Mouse (Mus musculus) heart, postnatal 0 days (tissue): Measurements from ENCODE around the gene Rps4x. TPM values are rescaled to one million over a fixed set of nuclear protein-coding genes. Genes with fewer than 3 reads are reported as not detected.

Experiments used
- ATAC-seq: fragments of 200-750 bp; cut with Nextera tagmentation; 2 replicates; pipeline ENCODE4 v1.8.0; 2017; ENCODE audit warnings: low read depth, moderate number of reproducible peaks, moderate library complexity; ENCODE audit not compliant: insufficient read depth
- DNase-seq: peaks from one replicate; pipeline ENCODE4 v3.0.0-alpha.2; 2016; ENCODE audit warnings: low spot score
- H3K27ac ChIP-seq: fragments of 300-500 bp; sonication (generic); 2 replicates; pipeline ENCODE4 v1.5.1; 2014; ENCODE audit warnings: low read depth, mild to moderate bottlenecking
- H3K27me3 ChIP-seq: fragments of 300-500 bp; sonication (generic); 2 replicates; pipeline ENCODE4 v1.6.1; 2014; ENCODE audit warnings: low read length, mixed read lengths; ENCODE audit not compliant: control insufficient read depth, insufficient read depth
- H3K36me3 ChIP-seq: fragments of 300-500 bp; sonication (generic); replicated peaks from 2 replicates; pipeline ENCODE4 v1.6.1; 2014; ENCODE audit warnings: low read length, mixed read lengths; ENCODE audit not compliant: control insufficient read depth, insufficient read depth
- H3K4me1 ChIP-seq: fragments of 300-500 bp; sonication (generic); 2 replicates; pipeline ENCODE4 v1.6.1; 2014; ENCODE audit warnings: antibody characterized with exemption; ENCODE audit not compliant: control insufficient read depth, insufficient read depth
- H3K4me2 ChIP-seq: fragments of 300-500 bp; sonication (generic); 2 replicates; pipeline ENCODE4 v1.6.1; 2014; ENCODE audit warnings: low read depth, mild to moderate bottlenecking, low read length, moderate library complexity
- H3K4me3 ChIP-seq: fragments of 300-500 bp; sonication (generic); 2 replicates; pipeline ENCODE4 v1.5.1; 2014; ENCODE audit warnings: low read depth, low read length
- H3K9ac ChIP-seq: fragments of 300-500 bp; sonication (generic); replicated peaks from 2 replicates; pipeline ENCODE4 v1.6.1; 2014; ENCODE audit warnings: low read depth, low read length, mixed read lengths
- H3K9me3 ChIP-seq: fragments of 300-500 bp; sonication (generic); replicated peaks from 2 replicates; pipeline ENCODE4 v1.6.1; 2016; ENCODE audit warnings: low read length; ENCODE audit not compliant: control insufficient read depth
- CTCF ChIP-seq: IDR thresholded peaks from 2 replicates; pipeline ENCODE4 v1.5.1; 2016; ENCODE audit warnings: antibody characterized with exemption, control low read depth, low read depth
- EP300 ChIP-seq: IDR thresholded peaks from 2 replicates; pipeline ENCODE4 v1.6.1; 2016; ENCODE audit warnings: antibody characterized with exemption, low read depth
- WGBS: fragments of 180-500 bp; shearing (Covaris S2); extraction: QIAGEN DNeasy Blood & Tissue Kit; methylation state at CpG from one replicate; pipeline ENCODE4 v1.1.7; 2014; 5-methylcytosine and 5-hydroxymethylcytosine counted together
- polyA plus RNA-seq: library from polyadenylated mRNA; unstranded; fragments of >200 nt; fragmentation: Nextera tagmentation; extraction: Ambion mirVana; gene quantifications from 2 replicates; pipeline ENCODE4 v1.2.1, GENCODE M21; 2015
- total RNA-seq: library from RNA; depleted of rRNA; stranded (reverse); fragments of >200 nt; gene quantifications from 2 replicates; pipeline ENCODE4 v1.2.3, GENCODE M21; 2014; ENCODE audit warnings: low replicate concordance; rRNA removed

Gene Rps4x
- total and polyA plus RNA-seq, 2 experiments from 2014 or later: 388 to 985 TPM

DNA sequence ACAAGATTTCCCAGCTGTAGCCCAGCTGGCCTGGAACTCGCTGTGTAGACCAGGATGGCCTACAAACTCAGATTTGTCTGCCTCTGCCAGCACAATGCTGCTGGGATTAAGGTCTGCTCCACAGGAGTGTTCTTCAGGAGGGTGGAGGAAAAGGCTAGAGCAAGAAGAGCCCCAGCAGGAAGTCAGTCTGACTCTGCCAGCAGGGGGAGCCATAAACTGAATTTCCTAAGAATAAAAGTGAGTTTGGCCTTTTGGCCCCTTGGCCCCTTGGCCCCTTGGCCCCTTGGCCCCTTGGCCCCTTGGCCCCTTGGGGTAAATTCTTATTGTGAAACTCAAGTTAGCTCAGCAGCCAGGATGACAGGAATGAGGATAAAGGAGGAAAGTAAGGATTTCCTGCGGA is 29.4 kb downstream of the Rps4x start:
- Histone ChIP-seq H3K36me3 (no peaks in the 10 kb centered on the region), H3K27ac (no peak overlapping the region), H3K9me3 (no peaks in the 10 kb centered on the region), H3K27me3 (no peaks in the 10 kb centered on the region), H3K9ac (no peak overlapping the region), H3K4me1 (no peaks in the 10 kb centered on the region), H3K4me2 (no peak overlapping the region), H3K4me3 (no peak overlapping the region)
- TF ChIP-seq EP300: no peak
- peak; percentile 24 for TF ChIP-seq CTCF
- no peak for DNase-seq
- no peak for ATAC-seq
- 57% methylated on average over 2 of the region's 2 CpGs for WGBS

DNA sequence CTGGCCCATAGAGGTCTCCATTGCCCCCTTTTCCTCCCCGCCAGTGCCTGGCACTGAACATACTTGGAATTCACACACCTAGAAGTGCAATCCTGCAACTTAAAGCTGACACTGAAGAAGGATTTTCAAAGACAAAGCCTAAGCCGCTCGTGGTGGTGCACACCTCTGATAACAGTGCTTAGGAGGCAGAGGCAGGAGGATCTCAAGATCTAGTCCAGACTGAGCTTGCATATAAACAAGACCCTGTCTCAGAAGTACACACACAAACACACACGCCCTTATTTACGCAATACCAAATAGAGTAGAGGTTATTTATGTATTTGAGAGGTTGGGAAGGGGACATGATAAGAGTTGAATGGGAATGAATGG is 31.8 kb downstream of the Rps4x start:
- TF ChIP-seq EP300 (no peak), CTCF (peak; percentile 17)
- H3K9ac ChIP-seq: peak overlapping the region; percentile 42; the same call in 1 of the 2 replicates
- peak overlapping the region; percentile 48 for H3K4me2 ChIP-seq
- no peaks in the 10 kb centered on the region for H3K27me3 ChIP-seq
- no peaks in the 10 kb centered on the region for H3K9me3 ChIP-seq
- DNase-seq: no peak
- no peak for ATAC-seq
- 43% methylated on average over 5 of the region's 5 CpGs for WGBS
- no peaks in the 10 kb centered on the region for H3K4me1 ChIP-seq
- no peaks in the 10 kb centered on the region for H3K36me3 ChIP-seq
- H3K27ac ChIP-seq: peak overlapping the region; percentile 81
- peak overlapping the region; percentile 60 for H3K4me3 ChIP-seq

DNA sequence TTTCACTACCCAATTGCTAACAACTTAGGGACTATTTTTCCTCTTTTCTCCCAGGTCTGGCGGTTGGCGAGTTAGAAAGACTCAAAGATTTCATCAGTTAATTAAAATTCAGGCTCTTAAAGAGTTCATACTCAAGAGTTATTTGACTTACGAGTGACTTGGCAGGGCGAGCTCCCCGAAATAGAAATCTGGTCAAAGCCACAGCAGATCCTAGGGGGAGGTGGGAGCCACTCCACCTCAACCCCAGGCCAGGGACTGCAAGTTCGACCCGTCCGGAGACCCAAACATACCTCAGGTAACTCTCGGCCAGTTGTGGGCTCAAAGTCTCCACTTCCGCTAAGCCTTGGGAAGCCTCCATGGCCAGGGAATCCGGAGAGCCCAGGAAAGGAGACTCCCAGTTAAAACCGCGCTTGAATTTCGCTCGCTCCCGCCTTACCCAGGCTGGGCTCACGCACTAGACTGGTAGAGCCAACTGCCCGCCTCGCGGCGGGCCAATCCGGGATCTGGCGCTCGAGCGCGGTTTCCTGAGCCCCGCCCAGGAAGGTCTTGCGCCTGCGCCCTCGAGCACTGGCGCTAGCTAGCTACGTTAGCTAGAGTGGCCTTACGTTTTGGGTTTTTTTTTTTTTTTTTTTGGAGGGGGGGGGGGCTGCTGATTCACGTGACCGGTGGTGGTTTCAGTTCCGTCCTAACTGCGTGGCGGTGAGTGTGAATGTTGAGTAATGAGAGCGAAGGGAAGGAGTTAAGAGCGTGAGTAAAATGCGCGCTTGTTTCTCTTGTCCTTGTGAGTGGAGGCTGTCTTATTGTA is 32.4 kb downstream of the Rps4x start, which contains the start of gene Ercc6l:
TSS of gene Ercc6l (minus strand) at position 474 of the 805 bp plus-strand sequence.
- ATAC-seq: peak; percentile 99

DNA sequence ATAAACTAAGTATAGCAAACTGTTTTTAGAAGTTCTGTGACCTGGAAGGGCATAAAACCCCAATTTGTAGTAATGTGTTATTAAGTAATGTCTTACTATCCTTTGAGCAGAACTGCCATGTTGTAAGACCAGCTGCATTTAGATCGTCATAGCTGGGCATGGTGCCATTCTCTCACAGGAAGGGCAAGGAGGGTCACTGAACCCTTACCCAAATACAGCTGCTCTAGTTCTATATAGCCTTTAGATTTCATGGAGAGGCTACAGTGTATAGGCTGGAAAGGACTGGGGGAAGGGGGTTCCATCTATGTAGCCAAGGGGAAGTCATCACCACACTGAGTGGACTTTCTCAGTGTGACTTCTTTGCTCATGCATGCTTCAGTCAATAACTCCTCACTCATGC is 48.0 kb downstream of the Rps4x start:
- Histone ChIP-seq H3K9ac (no peak overlapping the region), H3K27me3 (no peaks in the 10 kb centered on the region), H3K4me2 (no peak overlapping the region), H3K4me1 (no peaks in the 10 kb centered on the region), H3K9me3 (no peaks in the 10 kb centered on the region), H3K36me3 (peaks cover 4% of the 10 kb centered on the region; the same call in 1 of the 2 replicates), H3K4me3 (no peak overlapping the region), H3K27ac (no peak overlapping the region)
- 54% methylated on average over 1 of the region's 1 CpGs for WGBS
- TF ChIP-seq CTCF: no peak
- no peak for TF ChIP-seq EP300
- ATAC-seq (no peak), DNase-seq (no peak)

More for the DNA sequence above, 32.4 kb downstream of the Rps4x start, which contains the start of gene Ercc6l:
- WGBS: 12% methylated on average over 42 of the region's 42 CpGs
- TF ChIP-seq EP300 (no peak), CTCF (no peak)
- Histone ChIP-seq H3K4me2 (peak within 1 kb of the TSS; percentile 64), H3K4me3 (peak within 1 kb of the TSS; percentile 60), H3K9me3 (no peaks in the 10 kb centered on the region), H3K4me1 (no peaks in the 10 kb centered on the region), H3K9ac (peak within 1 kb of the TSS; percentile 50; the same call in 1 of the 2 replicates), H3K27ac (peak within 1 kb of the TSS; percentile 81), H3K36me3 (no peaks in the 10 kb centered on the region), H3K27me3 (no peaks in the 10 kb centered on the region)
- peak; percentile 80 for DNase-seq

Other genes with a start within 250 kb of the Rps4x start
- gene Rtl5, start 118.1 kb downstream of the Rps4x start, total RNA-seq: 0.04 and 3.3 TPM in 2 replicates
- 0.59 and 0.81 TPM in 2 replicates for gene Rtl5, start 118.1 kb downstream of the Rps4x start, polyA plus RNA-seq
- not detected in 2 replicates for gene Pin4, start 69.9 kb downstream of the Rps4x start, total RNA-seq
- gene Pin4, start 69.9 kb downstream of the Rps4x start, polyA plus RNA-seq: 52.9 and 69.3 TPM in 2 replicates
- gene Ercc6l, start 32.3 kb downstream of the Rps4x start, total RNA-seq: 3.7 and 4.9 TPM in 2 replicates
- gene Ercc6l, start 32.3 kb downstream of the Rps4x start, polyA plus RNA-seq: 1.3 and 1.8 TPM in 2 replicates
- 163 TPM in 2 replicates for gene Cited1, start 62.8 kb upstream of the Rps4x start, total RNA-seq
- 199 and 208 TPM in 2 replicates for gene Cited1, start 62.8 kb upstream of the Rps4x start, polyA plus RNA-seq